Mouse (Mus musculus): ENCODE results near the gene Faf2. TPM values are rescaled to one million over a fixed set of nuclear protein-coding genes. Genes with fewer than 3 reads are reported as not detected.

The Faf2 gene
- total RNA-seq, 1 experiment from 2014 or later, result 63.5 TPM

DNA sequence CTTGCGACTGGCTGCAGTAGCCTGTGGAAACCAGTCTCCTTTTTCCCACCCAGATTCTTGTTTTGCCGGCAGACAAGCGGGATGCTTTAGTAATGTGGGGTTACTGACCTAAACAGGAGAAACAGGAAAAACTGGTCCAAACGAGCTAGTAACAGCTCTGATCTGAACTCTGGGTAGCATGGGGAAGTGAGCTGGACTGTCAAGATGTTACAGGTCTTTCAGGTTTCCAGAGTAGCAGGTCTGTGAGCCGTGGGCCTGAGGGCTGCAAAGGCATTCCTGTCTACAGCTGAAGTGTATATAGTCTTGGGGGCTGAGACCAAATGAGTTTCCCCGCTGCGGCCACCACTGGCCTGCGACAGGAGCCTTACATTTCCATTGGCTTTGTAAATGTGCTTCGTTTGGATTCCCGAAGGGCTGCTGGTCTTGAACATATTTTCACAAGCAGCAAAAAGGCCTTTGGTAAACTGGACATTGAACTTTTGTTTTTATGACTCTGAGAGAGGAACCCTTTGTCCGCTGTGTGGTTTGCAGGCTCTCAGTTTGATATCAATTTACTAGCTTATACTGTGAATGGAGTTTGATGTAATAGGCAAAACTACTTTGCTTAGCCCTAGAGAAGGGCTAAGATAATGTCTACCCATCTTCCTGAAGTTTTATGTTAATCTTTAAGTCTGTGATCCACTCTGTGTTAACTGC is 54.5 kb downstream of the Faf2 start:
- no peak for ATAC-seq (replicated peaks; ENCODE audit: low read depth, poor library complexity, severe bottlenecking)

DNA sequence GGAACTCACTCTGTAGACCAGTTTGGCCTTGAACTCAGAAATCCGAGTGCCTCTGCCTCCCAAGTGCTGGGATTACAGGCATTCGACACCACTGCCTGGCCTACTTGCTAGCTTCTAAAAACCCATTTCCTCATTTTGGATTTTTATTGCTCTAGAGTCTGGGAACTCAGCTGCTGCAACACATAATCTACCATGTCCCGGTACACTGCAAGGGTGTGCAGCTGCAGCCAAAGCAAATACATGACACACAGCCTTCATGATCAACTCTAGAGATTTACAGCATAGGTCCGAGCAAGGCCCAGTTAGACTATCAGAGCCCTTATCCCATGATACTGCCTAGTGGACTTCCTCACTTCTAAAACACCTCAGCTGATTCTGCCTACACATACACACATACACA is 56.7 kb downstream of the Faf2 start:
- ATAC-seq (replicated peaks; ENCODE audit: low read depth, poor library complexity, severe bottlenecking), result no peak

DNA sequence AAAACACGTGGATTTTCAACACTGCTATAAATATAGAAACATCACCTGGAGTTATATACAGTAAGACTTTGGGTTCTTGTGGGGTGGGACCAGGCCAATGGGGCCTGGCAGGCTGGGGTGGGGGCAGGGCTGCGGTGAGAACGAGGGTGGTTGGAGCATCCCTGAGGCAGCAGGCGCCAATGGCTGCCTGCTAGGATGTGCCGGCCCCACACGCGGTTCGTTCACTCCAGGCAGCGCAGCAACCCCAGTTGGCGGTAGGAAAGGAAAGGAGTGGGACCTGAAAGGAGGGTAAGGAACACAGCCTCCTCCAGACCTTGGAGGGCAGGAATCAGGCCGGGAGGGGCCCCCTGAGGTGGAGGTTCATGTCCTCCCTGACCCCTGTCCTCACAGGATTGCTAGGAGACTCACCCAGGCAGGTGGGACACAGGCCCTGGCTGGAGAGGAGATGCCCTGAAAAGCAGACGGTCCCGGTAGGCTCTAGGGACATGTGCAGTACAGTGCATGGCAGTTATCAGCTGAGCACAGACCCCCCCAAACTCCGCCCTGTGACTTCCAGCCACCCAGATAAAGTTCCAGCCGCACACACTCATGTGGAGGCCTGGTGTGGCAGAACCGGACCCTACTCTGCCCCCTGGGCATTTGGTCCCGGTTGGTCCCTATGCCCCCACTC is 58.7 kb downstream of the Faf2 start:
- ATAC-seq (replicated peaks; ENCODE audit: low read depth, poor library complexity, severe bottlenecking), result 0 out of 2 replicates have a peak, but pooled peaks have one; percentile 26

DNA sequence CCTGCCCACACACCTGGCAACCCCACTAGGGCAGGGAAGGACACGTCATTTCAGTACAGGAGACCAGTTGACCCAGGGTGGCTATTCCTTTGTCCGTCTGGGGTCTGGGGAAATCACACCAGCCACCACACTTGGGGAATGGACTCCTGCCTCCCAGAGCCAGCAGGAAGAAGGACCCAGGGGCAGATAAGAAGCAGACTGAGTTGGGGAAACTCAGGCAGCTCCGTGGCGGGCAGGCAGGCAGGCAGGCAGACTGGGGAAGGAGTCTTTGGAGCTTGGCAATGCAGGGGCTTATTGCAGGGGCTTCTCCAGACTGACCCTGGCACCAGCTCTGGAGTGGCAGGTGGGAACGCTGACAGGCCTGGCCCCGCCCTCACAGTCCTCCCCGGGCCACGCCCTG is 59.7 kb downstream of the Faf2 start:
- no peak for ATAC-seq (replicated peaks; ENCODE audit: low read depth, poor library complexity, severe bottlenecking)

DNA sequence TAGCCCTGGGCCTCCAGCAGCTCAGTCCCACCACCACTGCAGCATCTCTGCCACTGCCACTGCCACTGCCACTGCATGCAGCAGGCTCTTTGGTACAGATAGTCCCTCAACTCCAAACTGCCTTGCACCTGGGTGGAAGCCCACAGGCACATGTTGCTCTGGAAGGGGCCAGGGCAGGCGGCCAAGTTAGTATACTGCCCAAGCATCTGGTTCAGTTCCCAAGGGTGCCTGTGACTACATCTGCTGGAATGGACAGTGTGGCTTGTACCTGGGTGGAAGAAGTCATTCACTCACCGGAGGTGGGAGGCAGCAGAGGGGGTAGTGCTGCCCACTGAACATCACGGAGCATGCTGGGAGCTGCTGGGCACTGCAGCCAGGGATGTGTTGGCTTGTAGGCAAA is 61.7 kb downstream of the Faf2 start:
- no peak for ATAC-seq (replicated peaks; ENCODE audit: low read depth, poor library complexity, severe bottlenecking)

DNA sequence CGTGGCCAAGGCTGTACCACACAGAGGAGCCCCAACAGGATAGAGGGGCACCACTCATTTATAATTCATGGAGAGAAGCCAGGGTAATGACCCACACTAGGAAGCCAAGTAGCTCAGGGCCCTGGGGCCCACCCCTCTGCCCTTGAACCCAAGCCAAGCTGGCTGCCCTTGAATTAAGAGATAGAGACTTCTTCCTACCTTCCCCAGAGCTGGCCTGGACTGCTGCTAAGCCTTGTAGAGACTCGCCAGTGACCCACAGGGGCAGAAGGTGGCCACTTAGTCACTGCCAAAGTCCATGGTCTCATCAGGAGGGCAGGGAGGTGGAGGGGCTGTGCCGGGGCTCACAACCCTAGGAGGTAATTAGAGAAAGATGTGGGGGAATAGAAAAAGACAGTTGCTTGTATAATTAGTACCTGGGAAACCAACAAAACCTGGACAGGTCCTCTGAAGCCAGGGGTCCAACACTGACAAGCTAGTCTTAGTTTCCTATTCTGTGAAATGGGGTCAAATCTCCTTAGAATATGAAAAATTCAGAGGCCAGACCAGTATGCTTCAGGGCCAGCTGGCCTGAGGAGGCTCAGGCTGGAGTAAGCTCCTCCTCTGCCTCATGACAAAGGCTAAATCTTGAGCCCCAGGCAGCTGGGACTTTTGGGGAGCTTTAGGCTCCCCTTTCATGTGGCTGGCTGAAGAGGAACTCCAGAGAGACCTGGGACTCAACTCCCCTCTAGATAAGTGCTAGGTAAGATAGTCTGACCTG is 62.7 kb downstream of the Faf2 start:
- no peak for ATAC-seq (replicated peaks; ENCODE audit: low read depth, poor library complexity, severe bottlenecking)

DNA sequence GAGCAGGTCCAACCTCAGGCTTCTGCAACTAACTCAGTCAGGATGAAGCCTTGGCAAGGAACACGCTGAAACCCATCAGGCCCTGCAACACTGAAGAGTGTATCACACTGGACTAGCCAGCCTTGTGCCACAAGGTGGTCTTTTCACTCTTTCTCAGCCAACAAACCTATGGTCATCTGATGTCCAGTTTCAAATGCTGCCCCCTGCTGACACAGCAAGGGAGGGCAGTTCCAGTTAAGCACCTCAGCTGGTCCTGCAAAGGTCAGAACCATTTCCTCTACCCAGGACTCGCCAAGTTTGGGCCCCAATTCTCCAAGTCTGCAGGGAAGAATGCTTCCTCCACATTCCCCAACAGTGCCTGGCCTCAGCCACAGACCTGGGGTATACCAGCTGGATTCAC is 63.6 kb downstream of the Faf2 start:
- ATAC-seq (replicated peaks; ENCODE audit: low read depth, poor library complexity, severe bottlenecking), result no peak

DNA sequence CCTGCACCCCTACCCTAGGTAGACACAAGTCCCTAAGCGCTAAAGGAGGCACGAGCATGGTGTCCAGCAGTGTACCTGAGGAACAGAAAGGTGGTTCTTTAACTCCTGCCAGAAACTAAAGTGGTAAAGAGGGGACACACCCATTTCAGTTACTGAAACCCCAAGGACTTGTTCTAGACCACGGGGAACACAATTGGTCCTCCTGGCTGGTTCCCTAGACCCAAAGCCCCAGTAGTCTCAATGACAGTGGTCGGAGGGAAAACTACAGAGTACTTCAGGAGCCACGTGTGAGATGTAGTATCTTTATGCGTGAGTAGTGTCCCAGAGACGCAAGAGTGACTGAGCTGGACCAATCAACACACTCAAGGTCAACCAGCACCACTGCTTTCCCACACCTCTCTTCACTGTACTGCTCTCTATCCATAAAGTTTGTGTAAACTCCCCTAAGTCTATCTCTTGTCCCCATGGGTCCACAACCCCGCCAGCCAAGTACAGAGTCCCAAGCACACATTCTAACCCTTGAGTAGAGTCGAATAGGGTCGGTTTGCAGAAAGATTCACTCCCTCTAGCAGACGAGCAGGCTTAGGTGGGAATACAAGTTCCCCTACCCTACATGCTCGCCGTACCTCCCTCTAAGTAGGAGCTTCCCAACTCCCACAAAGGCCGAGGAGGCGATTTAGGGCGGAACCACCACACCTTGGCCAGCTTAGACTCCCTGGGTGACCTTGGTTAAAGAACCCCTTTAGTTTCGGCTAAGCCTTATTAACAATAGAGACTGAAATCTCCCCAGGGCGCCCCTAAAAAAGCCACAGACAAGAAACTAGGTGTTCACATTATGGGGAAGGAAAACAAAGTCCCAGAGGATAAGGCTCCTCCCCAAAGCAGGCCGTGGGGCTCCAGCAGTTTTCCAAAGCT is 64.8 kb downstream of the Faf2 start:
- ATAC-seq (replicated peaks; ENCODE audit: low read depth, poor library complexity, severe bottlenecking), result no peak

DNA sequence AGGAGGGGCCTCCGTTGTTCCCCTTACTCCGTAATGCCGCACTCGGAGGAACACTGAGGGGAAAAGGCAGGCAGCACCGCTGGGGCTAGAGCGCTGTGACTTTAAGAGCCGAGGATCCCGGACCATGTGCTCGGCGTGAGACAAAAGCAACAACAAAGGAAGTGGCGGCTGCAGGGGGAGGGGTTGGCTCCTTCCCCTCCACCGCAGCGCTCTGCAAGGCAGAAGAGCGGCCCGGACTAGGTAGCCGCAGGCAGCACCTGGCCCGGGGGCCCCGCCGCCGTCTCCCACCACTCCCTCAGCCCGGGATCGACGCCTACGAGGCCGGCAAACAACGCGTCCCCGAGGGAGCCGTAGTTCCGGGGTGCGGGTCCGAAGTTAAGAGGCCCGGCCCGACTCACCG is 65.5 kb downstream of the Faf2 start:
- peak; percentile 59 for ATAC-seq (replicated peaks; ENCODE audit: low read depth, poor library complexity, severe bottlenecking)

DNA sequence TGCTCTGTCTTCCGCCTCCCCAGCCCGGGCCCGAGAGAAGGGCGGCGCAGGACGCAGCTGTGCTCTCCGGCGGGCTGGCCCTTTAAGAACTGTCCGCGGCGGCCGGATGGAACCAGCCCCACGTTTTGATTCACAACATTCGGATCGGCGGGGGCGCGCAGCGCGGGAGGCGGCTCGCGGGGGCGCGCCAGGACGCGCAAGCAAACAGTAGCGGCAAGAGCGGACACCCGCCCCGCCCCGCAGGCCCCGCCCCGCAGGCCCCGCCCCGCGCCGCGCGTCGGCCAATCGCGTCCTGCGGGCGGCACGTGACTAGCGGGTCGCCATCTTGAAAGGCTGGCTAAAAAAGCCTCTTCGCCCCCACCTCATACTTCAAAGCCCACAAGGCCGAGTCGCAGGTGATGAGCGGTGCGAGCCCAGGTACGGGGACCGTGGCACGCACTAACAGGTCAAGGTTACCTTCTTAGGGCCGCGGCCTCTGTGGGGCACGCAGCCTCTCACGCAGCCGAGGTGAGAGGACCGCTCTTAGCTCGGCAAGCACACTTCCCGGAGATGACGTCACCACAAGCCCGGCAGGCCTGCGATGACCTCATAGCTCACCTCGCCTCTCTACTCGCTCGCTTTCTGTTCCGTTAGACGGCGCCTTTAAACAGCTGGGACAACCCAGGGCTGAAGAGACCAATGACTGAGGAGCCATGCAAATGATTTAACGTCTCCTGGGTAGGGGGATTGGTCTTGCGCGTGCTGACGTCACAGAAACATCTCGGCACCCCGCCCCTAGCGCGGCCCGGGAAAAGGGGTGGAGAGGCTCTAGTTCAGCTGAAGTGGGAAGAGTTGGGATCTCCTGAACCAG is 66.2 kb downstream of the Faf2 start:
- ATAC-seq (replicated peaks; ENCODE audit: low read depth, poor library complexity, severe bottlenecking), result peak; percentile 74

DNA sequence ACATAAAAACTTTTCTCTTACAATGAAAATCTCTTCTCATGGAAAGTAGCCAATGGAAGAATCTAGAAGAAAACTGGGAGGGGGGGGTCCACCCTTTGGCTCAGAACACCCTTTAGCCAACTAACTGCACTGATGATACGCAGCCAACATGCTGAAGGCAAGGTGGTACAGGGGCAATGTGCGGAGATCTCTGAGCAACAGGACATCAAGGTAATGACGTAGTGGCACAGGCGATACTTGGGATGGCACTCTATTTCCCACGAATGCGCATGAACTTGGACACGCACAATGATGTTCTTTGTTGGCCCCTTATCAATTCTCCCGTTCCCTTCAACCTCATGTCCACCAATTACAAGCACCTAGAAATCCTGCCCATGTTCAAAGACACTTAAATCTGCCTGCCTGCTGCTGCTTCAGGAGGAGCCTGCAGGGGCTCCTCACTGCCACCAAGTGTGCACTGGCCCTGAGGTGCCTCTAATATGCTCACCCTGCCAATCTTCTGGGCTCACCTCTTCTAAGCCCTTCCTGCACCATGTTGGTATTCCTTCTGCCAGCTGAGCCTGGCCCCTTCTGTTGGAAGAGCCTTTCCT is 68.7 kb downstream of the Faf2 start:
- ATAC-seq (replicated peaks; ENCODE audit: low read depth, poor library complexity, severe bottlenecking), result no peak

DNA sequence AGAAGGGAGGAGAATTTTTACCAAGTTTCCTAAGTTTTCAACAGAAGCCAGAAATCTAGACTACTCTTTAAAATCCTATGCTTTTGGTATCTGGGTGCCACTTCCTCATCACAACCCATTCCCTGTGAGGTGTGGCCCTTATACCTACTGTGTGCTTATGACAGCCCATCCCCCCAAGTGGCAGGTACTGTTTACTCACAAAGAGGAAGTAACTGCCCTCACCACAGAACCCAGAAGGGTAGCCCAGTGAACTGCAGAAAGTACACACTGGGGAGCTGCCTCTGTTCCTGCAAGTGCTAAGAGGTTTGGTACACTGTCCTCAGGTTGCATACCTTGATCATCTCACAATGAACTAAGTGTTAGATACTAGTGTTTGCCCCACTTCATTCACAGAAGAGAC is 70.2 kb downstream of the Faf2 start:
- no peak for ATAC-seq (replicated peaks; ENCODE audit: low read depth, poor library complexity, severe bottlenecking)

DNA sequence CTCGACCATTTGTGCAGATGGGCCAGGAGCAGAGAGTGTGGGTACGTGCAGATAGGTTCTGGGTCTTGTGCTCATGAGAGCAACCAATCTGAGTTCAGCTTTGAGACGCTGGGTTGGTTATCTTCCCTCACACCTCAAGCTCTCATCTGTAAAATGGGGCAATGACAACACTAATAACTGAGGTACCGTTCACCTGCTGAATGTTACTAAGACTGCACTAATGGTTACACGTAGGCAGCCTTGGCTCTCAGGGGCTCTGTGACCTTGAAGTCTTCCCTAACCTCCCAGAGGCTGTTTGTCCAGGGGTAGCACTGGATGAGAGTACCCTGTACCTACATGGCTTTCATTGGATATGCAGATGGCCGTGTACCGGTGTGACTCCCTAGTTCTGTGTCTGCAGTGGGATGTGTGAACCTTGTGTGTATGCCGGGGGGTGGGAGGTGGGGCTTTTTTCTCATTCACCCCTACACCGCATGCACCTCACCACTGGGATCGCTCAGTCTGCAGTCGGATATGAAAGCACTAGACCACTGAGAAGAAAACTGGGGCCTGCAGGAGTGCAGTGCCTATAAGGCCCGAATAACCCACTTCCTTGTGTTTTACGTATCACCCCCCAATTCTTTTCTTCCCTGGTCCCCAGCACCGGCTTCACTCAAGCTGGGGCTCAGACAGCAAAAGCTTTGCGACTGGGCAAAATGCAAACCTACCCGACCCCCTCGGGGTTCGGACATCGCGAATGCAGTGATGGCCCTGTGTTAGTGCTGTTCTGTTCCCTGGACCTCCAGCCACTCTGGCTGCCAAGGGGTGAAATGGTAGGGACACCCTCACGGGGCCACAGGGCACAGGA is 71.3 kb downstream of the Faf2 start:
- ATAC-seq (replicated peaks; ENCODE audit: low read depth, poor library complexity, severe bottlenecking), result no peak

DNA sequence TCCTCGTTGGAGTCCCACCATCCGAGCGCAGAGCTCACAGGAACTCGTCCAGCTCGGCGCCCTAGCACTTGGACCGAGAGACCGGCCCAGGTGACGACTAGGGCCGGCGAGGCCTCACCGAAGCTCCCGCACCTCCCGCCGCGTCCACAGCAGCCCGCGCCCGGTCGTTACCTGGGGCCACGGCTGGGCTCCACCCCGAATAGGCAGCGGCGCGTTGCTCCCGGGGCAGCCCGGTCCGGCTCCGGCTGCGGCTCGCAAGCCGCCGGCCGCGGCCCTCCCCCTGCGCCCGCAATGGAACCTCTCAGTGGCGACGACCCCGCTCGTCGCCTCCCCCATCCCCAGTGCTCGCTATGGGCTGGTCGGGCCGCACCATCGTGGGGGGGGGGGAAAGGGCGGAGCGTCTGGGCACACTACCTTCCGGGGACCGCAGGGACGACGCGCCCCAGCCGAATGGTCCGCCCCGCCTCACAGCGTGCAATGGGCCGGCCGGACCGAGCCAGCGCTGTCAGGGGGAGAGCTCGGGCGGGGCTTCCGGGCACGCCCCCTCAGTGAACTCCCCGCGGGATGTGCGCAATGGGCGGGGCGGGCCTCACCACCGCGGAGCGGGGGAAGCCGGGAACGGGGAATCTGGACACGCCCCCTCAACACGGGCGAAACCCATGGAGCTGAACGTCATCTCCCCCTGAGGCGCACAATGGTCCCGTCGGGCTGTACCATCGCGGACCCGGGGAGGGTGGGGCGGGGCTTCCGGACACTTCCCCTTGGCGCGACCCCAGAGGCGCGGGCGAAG is 72.2 kb downstream of the Faf2 start, which contains the start of gene Rnf44:
Gene Rnf44, minus strand, starts transcription at position 350 of the 790 bp plus-strand sequence.
- peak; percentile 84 for ATAC-seq (replicated peaks; ENCODE audit: low read depth, poor library complexity, severe bottlenecking)

DNA sequence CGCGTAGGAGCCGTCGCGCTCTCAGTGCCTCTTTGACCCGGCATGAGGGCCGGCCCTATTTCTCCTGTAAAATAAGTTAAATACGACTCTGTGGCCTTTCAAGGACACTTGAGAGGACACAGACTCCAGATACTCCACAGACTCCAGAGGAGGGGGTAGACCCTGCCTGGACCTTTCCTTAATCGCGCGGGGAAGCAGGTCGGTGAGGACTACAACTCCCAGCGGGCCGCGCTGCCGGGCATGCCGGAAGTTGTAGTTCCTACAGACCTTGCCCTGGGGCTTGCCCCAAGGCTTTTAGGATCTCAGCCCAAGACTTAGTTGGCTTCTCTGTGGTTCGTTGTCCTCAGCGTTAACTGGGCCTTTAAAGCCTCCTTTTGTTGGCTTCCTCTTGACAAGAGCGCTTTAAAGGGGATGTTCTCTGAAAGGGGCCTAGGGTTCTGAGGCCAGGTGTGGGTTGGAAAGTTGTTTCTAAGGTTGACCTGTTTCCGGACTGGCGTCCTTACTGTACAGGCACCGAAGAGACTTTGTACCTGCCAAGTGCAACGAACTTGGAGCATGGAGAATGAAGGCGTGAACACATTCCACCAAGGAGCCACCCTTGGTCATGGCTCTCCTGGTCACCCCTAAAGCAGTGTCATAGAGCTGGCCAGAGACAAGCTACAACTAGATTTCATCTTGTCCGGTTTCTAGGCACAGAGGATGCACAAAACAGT is 72.9 kb downstream of the Faf2 start:
- ATAC-seq (replicated peaks; ENCODE audit: low read depth, poor library complexity, severe bottlenecking), result peak; percentile 55

DNA sequence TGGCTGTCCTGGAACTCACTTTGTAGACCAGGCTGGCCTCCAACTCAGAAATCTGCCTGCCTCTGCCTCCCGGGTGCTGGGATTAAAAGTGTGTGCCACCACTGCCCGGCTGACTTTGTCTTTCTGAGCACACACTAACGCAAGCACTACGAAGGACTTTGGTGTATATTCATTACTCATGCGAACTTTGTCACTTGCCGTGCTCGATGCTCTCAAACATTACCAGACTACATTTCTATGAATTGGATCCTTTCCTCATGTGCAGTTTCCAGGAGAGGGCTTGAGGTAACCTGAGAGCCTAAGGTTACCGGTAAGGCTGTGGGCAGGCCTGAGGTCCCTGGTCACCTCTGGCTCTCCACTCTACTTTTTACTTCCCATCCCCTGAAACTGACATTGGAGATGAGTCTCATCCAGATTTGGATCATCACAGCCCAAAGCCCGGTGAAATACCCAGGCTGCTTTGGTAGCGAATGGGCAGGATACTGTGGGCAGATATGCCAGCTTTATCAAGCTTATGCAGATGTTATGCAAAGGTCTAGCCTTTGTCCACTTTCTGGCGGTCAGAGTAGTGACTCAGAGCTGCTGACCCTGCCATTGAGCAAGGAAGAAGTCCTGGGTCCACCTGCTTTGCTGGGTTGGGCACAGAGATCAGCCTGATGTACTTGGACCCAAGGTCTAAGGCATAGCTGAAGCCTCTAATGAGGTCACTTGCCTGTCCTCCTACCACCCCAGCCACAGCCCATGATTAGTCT is 74.1 kb downstream of the Faf2 start:
- no peak for ATAC-seq (replicated peaks; ENCODE audit: low read depth, poor library complexity, severe bottlenecking)

Data from common myeloid progenitor, adult 5-6 weeks (primary cell).